Mouse (Mus musculus) retina, embryonic 14.5 days (tissue): ENCODE results near the gene Car14.

Experiments
- DNase-seq: peaks from one replicate; pipeline ENCODE4 v3.0.0-alpha.2; 2015; ENCODE audit warnings: low spot score

Car14 gene

GRCm38 (mm10) chr3:95851317-95851716, 53.2 kb downstream of the Car14 start:
- no peak for DNase-seq

GRCm38 (mm10) chr3:95850611-95851010, 53.9 kb downstream of the Car14 start:
- no peak for DNase-seq
